Mouse (Mus musculus) cerebellum, adult 9-11 months (tissue): ENCODE measurements around the gene Gse1.

Experiments
- DNase-seq: peaks from one replicate; pipeline ENCODE4 v3.0.0; 2022

The Gse1 gene

GRCm38 (mm10) chr8:120409371-120410013, 181.2 kb downstream of the Gse1 start:
- DNase-seq = no peak

DNA sequence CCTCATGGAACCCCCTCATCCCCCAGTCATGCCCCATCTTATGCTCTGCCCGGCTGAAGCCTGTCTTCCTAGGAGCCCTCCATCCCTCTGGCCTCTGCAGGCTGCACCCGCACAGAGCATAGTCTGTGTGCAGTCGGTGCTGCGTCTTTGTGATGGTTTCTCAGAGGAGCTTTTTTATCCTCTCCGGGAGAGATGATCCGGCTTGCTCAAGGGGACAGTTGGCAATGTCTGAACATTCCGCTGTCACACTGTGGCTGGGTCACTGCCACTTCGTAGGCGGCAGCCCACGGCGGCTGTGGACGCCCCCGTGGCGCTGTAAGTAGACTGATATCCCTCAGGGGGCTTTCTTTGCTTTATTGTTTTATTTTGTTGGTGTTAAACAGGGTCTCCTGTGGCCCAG, 182.8 kb downstream of the Gse1 start:
- no peak for DNase-seq

- DNase-seq = no peak
Measured at GRCm38 (mm10) chr8:120411862-120412261, 183.6 kb downstream of the Gse1 start.

DNA sequence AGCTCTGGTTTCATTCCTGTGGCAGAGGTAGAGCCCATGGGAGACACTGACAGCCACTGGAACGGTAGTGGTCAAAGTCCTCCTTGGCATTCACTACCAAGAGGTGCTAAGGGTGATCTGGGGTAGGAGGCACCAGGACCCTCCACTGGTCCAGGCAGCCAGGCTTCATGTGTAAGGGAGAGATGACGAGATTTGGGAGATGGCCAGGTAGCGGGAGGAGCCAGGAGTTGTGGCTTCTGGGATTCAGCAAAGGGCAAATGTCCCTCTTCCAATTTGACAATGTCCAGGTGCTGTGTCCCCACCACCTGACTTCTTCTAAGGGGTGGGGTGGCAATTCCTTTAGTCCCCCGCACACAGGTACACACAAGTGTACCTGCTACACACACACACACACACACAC, 184.1 kb downstream of the Gse1 start:
- DNase-seq = no peak

GRCm38 (mm10) chr8:120412911-120413625, 184.8 kb downstream of the Gse1 start:
- no peak for DNase-seq

GRCm38 (mm10) chr8:120413626-120413988, 185.4 kb downstream of the Gse1 start:
- DNase-seq = no peak

- DNase-seq = no peak
Measured at GRCm38 (mm10) chr8:120414216-120414615, 186.0 kb downstream of the Gse1 start.

GRCm38 (mm10) chr8:120415474-120415873, 187.2 kb downstream of the Gse1 start:
- no peak for DNase-seq

DNA sequence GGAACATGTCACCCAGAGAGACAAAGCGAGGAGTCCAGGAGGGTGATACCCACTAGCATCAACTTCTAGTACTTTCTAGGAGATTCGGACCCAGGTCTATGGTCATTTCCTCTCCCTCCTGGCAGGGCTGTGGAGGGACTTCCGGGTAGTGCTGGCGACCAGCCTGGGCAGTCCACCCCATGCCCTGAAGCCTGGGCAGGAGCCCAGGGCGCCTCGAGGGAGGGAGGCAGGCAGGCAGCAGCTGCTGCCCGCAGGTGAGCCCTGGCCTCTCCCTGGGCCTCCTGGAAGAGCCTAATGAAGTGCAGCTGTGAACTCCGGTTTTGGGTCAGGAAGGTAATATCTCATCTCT, 187.9 kb downstream of the Gse1 start:
- no peak for DNase-seq

GRCm38 (mm10) chr8:120416522-120417394, 188.5 kb downstream of the Gse1 start:
- peak; percentile 53 for DNase-seq

DNA sequence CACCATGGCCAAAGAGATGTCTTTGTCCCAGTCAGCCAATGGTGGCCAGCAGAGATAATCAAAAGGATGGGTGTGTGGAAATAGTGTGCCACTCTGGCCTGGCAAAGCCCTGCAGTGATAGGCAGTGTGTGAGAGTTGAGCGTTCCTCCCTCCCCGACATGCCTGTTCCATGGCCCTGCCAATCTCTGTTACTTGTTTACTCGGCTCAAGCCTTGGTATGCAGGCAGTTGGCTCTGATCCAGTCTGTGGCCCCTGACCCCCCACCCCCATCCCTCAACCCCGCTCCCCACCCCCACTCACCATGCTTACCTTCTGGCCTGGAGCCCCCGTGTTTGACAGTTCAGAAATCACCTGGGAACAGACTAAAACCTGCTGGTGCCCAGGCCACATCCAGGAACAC, 189.9 kb downstream of the Gse1 start:
- no peak for DNase-seq

DNA sequence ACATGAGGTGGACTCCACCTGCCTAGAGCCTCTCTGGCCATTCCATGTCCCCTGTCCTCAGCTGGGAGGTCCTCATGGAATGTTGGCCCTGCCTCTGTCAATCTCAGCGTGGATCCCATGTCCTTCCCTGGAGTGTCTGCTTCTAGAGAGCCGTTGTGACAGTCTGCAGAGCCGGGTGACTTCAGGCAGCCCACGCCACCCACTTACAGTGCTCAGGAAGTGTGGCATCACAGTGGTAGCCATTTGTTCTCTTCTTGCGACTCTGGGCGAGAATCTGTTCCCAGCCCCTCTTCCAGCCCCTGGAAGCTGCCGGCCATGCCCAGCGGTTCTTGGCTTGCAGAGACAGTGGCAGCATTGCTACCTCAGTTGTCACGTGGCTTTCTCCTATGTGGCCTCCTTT, 191.4 kb downstream of the Gse1 start:
- no peak for DNase-seq

DNA sequence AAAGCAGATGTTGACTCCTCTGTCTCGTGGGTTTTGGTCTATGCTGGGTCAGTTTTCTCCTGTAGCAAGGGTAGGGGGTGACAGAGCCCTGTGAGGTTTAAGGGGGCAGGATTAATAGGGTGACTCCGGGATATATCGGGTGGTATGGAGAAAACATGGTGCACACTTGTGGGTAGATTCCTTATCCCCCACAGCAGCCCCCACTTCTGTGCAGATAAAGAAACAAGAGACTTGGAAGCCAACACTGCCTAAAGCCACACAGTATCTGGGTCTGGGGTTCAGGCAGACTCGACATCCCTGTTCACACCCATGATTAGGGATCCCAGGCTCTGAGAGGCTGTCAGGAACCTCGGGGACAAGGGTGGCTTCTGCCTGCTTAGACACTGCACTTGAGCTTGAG, 192.0 kb downstream of the Gse1 start:
- DNase-seq = no peak

DNA sequence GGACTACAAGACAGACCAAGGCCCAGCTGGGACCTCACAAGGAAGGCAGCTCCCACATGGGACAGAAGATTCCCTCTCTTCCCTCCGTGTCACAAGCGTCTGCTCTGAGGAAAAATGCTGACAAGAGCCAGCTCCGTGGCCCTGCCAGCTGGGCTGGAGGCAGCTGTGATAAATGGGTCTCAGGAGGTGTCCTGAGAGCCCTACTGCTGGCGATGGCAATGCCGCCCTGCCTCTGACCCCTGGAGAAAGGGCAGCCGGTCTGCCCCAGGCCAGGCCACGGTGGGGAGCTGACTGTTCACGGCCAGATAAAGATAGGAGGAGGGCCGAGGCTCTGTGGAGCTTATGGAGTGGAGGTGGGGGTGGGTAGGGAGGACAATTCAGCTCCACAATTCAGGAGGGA, 193.4 kb downstream of the Gse1 start:
- DNase-seq = no peak

GRCm38 (mm10) chr8:120422236-120422635, 194.0 kb downstream of the Gse1 start:
- DNase-seq = no peak

DNA sequence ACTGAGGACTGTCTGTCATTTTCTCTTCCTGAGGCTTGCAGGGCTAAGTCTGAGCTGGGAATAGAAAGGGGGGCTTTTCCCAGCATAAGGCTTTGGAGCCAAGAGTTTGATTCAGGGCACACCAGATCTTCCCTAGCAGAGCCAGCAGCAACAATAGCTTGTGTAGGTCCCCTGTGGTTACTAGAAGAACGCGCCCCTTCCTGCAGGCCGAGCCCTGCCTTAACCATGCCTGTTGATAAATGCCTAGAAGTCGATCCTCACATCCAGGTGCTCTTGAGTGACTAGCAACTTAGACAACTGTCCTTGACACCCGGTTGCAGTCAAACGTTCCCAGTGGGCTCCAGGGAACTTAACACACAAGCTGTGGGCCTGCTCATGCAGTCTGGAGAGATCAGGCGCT, 195.3 kb downstream of the Gse1 start:
- no peak for DNase-seq

- DNase-seq = no peak
Measured at GRCm38 (mm10) chr8:120424829-120425198, 196.6 kb downstream of the Gse1 start.

- DNase-seq = no peak
Measured at GRCm38 (mm10) chr8:120425199-120425941, 197.1 kb downstream of the Gse1 start.

- no peak for DNase-seq
Measured at GRCm38 (mm10) chr8:120426105-120426504, 197.8 kb downstream of the Gse1 start.

- DNase-seq = peak; percentile 62
Measured at GRCm38 (mm10) chr8:120426622-120427385, 198.5 kb downstream of the Gse1 start.

GRCm38 (mm10) chr8:120428492-120428891, 200.2 kb downstream of the Gse1 start:
- no peak for DNase-seq

GRCm38 (mm10) chr8:120429116-120429515, 200.9 kb downstream of the Gse1 start:
- no peak for DNase-seq
